Mouse (Mus musculus) lung, adult 2 months (tissue): Measurements from ENCODE around the gene Prdm16.

Experiments
- CTCF ChIP-seq: fragments of 200-500 bp; IDR thresholded peaks from 2 replicates; pipeline ENCODE4 v1.5.1; 2011; ENCODE audit warnings: mild to moderate bottlenecking, low read length, control low read depth; ENCODE audit not compliant: insufficient read depth
- POLR2A ChIP-seq: fragments of 200-500 bp; IDR thresholded peaks from 2 replicates; pipeline ENCODE4 v1.6.1; 2011; ENCODE audit warnings: low read depth, mild to moderate bottlenecking, control low read depth, low read length, borderline replicate concordance; ENCODE audit errors: extremely low read depth

DNA sequence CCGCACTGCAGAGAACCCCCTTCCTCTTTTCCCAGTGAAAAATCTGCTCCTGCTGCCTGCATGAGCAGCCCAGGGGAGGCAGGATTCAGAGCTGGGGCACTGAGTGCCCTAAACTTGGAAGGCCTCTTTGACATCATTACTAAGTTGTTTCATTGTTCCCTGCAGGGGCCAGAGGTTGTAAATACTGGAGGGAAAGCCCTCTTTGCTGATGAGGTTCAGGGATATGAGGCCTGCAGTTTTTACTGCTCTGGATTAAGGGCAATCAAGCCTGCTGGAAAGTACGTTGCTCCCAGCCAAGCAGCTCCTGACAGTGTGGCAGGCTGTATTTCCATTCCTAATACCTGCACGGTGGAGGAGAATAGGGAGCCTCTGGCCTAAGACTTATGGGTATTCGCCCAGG, 221.8 kb downstream of the Prdm16 start:
- TF ChIP-seq CTCF (no peak), POLR2A (no peak)
